Mouse (Mus musculus) testis, adult 2 months (tissue): ENCODE results near the gene Gm7534.

Source experiments
- CTCF ChIP-seq: fragments of 200-500 bp; IDR thresholded peaks from 2 replicates; pipeline ENCODE4 v1.5.1; 2012; ENCODE audit warnings: low read depth, mild to moderate bottlenecking, inconsistent platforms, low read length, moderate library complexity; ENCODE audit not compliant: control insufficient read depth, insufficient read depth, insufficient replicate concordance
- POLR2A ChIP-seq: fragments of 200-500 bp; IDR thresholded peaks from 2 replicates; pipeline ENCODE4 v1.6.1; 2012; ENCODE audit warnings: low read depth, mild to moderate bottlenecking, inconsistent platforms, low read length, moderate library complexity; ENCODE audit not compliant: control insufficient read depth

GRCm38 (mm10) chr4:134227194-134227593 is 24.4 kb upstream of the Gm7534 start, which contains the start of gene Catsper4:
- peak; percentile 4; the same call in 1 of the 2 replicates for TF ChIP-seq CTCF
- TF ChIP-seq POLR2A = peak; percentile 69; the same call in 1 of the 2 replicates
